Mouse (Mus musculus): ENCODE results near the gene 2010111I01Rik.
"Not testable (repeated sequence)": the region's sequence is repeated elsewhere in the genome, so short reads cannot be mapped to it uniquely, and the experiment has no call there.

2010111I01Rik gene

DNA sequence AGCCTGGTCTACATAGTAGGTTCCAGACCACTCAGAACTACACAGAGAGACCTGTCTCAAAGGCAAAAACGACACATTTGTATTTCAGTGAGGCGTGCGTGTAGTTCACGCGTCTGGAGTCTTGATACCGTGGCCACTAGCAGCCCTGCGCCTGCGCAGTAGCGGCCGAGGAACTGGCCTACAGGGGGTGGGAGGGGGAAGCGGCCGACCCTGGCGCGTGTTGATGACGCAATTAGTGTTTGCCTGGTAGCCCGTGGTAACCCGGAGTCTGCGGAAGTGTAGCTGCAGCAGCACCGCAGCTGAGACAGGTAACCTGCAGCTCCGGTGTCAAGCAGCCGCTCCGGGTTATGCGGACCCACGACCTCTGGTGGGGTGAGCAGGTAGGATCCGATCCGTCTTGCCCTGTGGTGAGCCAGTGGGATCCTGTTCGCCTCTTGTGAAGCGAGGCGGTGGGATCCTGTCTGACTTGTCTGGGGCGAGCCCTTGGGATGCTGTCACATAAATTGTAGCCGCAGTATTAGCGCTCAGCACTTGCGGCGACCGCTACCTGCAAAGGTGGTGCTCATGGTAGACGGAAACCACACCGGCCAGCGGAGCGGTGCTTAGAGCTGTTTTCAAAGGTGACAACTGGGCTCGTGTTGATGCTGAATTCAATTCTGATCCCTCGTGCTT, at the start of gene 2010111I01Rik:
TSS of gene 2010111I01Rik (plus strand) at position 254 of the 672 bp plus-strand sequence.
- peak; percentile 99 for DNase-seq (ENCODE audit: low spot score)

DNA sequence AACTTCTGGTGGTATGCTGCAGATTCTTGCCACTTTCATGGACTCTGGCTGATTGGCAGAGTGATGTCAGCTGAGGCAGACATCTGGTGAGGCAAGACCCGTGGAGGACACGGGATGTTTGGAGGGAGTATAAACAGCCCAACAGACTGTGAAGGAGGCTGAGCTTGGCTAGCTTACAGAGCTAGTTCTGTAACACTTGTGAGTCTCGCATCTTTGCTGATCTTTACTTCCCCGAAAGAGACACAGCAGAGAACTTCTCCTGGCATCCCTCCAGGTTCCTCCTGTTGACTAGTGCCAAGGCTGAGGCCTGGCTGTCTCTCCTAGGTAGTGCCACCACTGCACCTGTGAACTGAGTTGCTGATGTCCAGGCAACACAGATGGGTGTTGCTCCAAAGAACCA, 48.0 kb upstream of the 2010111I01Rik start:
- no peak for DNase-seq (ENCODE audit: low spot score)

DNA sequence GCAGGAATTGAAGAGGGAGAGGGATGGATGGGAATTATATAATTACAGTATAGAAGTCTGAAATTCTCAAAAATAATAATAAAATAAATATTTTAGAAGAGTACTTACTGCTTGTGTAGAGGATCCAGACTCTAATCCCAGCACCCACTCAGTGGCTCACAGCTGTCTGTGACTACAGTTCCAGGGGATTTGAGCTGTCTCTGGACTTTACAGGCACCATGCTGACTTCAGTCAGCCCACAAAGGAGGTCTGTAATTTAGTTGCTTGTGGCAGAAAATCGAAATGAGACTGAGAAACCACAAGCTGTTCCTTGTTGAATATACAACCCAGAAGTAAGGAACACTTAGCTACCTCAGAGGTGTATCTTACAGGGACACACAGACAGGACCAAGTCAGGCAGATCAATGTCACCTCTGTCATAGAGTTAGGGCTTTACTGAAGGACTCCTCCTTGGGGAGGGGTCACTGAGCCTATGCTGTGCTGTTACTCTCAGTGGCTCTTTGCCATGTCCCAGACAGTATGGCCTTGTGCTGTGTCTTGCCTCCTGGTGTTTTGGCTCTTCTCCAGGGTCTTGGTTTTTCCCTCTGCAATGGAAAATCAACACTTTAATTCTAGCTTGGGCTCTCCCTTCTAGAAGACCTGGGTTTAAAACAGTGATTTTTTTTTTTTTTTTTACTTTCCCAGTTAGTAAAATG, 47.1 kb upstream of the 2010111I01Rik start:
- no peak for DNase-seq (ENCODE audit: low spot score)

GRCm38 (mm10) chr13:62919647-62920341, 44.9 kb upstream of the 2010111I01Rik start:
- DNase-seq (ENCODE audit: low spot score) = peak; percentile 95

GRCm38 (mm10) chr13:62922645-62923044, 42.0 kb upstream of the 2010111I01Rik start:
- DNase-seq (ENCODE audit: low spot score) = no peak

GRCm38 (mm10) chr13:62923182-62923581, 41.5 kb upstream of the 2010111I01Rik start:
- no peak for DNase-seq (ENCODE audit: low spot score)

- DNase-seq (ENCODE audit: low spot score) = peak; percentile 73
Observed at GRCm38 (mm10) chr13:62926479-62926878, 38.2 kb upstream of the 2010111I01Rik start.

DNA sequence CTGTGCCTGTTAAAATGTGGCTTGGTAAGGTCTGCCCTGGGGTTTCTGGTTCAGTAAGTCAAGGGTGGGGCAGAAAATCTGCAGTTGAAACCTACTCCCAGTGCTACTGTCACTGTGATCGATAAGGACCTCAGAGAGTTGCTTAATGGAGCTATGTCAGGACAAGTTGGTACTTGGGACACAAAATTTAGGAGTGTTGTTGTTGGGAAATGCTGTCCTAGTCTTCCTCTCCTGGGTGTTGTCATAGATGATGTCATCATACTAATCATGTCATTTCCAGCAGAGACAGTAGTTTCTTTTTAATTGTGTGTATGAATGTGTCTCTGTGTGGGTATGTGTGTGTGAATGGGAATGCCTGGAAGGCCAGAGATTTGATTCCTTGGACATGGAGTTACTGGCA, 37.2 kb upstream of the 2010111I01Rik start:
- DNase-seq (ENCODE audit: low spot score) = no peak

DNA sequence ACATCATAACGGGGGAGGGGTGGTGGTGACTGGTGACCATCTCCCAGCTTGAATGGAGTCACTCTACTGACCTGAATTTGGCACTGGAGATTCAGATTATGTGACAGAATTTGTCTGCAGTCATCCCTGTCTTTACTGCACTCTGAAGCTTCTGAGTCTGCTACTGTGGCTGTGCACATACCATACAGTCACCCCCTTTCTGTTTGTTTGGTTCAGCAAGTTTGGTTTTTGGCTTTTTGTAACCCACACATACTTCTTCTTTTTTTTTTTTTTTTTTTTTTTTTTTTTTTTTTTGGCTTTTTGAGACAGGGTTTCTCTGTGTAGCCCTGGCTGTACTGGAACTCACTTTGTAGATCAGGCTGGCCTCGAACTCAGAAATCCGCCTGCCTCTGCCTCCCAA, 35.5 kb upstream of the 2010111I01Rik start:
- not testable (repeated sequence) for DNase-seq (ENCODE audit: low spot score)

- DNase-seq (ENCODE audit: low spot score) = no peak
Observed at GRCm38 (mm10) chr13:62929766-62930389, 34.8 kb upstream of the 2010111I01Rik start.

DNA sequence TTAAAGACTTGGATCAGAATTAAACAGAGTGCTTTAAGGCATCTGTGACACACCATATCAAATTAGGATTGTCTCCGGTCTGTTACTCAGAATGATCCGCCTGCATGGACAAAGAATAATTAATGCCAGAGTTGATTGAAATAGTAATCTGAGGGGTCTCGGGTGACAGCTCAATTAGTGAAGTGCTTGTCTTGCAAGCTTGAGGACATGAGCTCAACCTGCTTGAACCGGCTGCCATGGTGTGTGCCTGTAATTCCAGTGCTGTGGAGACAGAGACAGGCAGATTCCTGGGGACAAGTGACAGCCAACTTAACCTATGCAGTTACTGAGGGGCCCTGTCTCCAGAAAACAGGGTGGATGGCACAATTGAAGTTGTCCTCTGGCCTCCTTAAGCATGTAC, 32.2 kb upstream of the 2010111I01Rik start:
- DNase-seq (ENCODE audit: low spot score) = no peak

GRCm38 (mm10) chr13:62939371-62939770, 25.3 kb upstream of the 2010111I01Rik start:
- no peak for DNase-seq (ENCODE audit: low spot score)

- DNase-seq (ENCODE audit: low spot score) = no peak
Observed at GRCm38 (mm10) chr13:62939797-62940196, 24.9 kb upstream of the 2010111I01Rik start.

DNA sequence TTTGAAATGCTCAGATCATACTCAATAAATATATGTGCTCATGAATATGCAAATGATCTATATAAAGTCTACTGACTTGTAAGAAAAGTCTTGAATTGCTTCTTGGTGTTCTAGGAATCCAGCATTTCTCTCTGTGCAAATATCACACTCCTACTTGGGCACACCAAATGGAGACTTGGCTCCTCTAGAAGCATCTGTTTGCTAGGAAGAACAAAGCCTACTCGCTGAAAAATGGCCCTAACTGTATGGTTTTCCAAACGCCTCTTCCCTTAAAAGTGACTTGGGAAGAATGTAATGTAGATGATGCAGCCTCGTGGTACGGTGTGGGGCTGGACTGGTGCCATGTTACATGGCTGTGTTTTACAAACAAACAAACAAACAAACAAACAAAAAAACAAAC, 24.0 kb upstream of the 2010111I01Rik start:
- no peak for DNase-seq (ENCODE audit: low spot score)

GRCm38 (mm10) chr13:62941341-62942005, 23.2 kb upstream of the 2010111I01Rik start:
- no peak for DNase-seq (ENCODE audit: low spot score)

- no peak for DNase-seq (ENCODE audit: low spot score)
Observed at GRCm38 (mm10) chr13:62943274-62943830, 21.3 kb upstream of the 2010111I01Rik start.

- no peak for DNase-seq (ENCODE audit: low spot score)
Observed at GRCm38 (mm10) chr13:62944109-62944508, 20.6 kb upstream of the 2010111I01Rik start.

DNA sequence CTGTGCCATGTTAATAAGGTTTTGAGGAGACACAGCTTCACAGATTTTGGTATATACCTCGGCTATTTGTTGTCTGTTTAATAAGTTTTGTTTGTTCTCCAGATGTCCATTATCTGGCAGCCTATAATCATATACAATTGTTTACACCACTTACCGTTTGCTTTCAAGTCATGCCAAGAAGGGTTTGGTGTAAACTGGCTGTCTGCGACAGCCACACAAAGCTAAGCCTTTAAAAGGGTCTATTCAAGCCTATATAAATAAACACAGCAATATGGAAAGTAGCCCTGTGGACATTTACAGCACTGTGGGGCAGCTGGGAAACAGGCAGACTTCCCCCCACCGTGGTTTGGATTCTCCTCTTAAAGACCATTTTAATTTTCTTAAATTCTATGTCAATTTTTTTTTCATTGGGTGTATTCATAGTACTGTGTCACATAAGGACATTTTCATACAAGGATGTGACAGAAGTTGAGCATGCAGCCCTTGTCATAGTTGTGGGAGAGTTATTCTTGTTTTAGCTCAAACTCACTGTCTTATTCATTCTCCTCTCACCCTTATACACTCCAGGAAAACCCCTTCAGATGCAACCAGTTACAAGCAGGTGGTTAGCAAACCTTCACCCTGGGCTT, 15.0 kb upstream of the 2010111I01Rik start:
- no peak for DNase-seq (ENCODE audit: low spot score)

DNA sequence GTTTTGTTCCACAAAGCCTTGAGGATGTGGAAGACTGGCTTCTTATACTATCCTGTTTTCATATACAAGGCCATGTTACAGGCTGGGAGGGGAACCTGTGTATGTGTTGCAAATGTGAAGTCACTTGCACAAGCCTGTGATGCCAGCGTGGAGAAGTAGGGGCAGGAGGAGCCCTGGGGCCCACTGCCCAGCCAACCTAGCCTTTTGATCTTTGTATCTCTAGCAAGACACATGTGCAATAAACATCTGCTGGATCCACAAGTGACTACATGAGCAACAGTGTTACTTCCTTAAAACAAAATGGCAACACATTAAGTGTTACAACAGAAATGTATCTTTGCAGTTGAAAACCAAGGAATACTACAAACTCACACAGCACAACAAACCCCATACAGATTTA, 13.1 kb upstream of the 2010111I01Rik start:
- no peak for DNase-seq (ENCODE audit: low spot score)

GRCm38 (mm10) chr13:62952047-62952446, 12.6 kb upstream of the 2010111I01Rik start:
- no peak for DNase-seq (ENCODE audit: low spot score)

GRCm38 (mm10) chr13:62952624-62953023, 12.1 kb upstream of the 2010111I01Rik start:
- no peak for DNase-seq (ENCODE audit: low spot score)
